Mouse (Mus musculus) thymus, adult 2 months (tissue): Measurements from ENCODE around the gene Clec4d. TPM values are rescaled to one million over a fixed set of nuclear protein-coding genes. Genes with fewer than 3 reads are reported as not detected.
"Not testable (repeated sequence)": the region's sequence is repeated elsewhere in the genome, so short reads cannot be mapped to it uniquely, and the experiment has no call there.

ENCODE experiments used
- DNase-seq: peaks from one replicate; pipeline ENCODE4 v3.0.0; 2021
- H3K27ac ChIP-seq: fragments of 200-500 bp; 2 replicates; pipeline ENCODE4 v1.5.1; 2012; ENCODE audit warnings: low read length, control low read depth; ENCODE audit not compliant: control insufficient read depth, insufficient read depth
- H3K27me3 ChIP-seq: fragments of 200-500 bp; 2 replicates; pipeline ENCODE4 v1.6.1; 2012; ENCODE audit warnings: mild to moderate bottlenecking, low read length, moderate library complexity, mixed read lengths; ENCODE audit not compliant: control insufficient read depth, insufficient read depth
- H3K36me3 ChIP-seq: fragments of 200-500 bp; 2 replicates; pipeline ENCODE4 v1.6.1; 2012; ENCODE audit warnings: mild to moderate bottlenecking, low read length, moderate library complexity; ENCODE audit not compliant: control insufficient read depth, insufficient read depth
- H3K4me1 ChIP-seq: fragments of 200-500 bp; replicated peaks from 2 replicates; pipeline ENCODE4 v1.6.1; 2012; ENCODE audit warnings: low read length; ENCODE audit not compliant: control insufficient read depth, insufficient read depth
- H3K4me3 ChIP-seq: fragments of 200-500 bp; 2 replicates; pipeline ENCODE4 v1.5.1; 2012; ENCODE audit warnings: mild to moderate bottlenecking, low read length, control low read depth, moderate library complexity; ENCODE audit not compliant: control insufficient read depth, insufficient read depth
- CTCF ChIP-seq: fragments of 200-500 bp; IDR thresholded peaks from 2 replicates; pipeline ENCODE4 v1.5.1; 2012; ENCODE audit warnings: mild to moderate bottlenecking, control low read depth, low read length, moderate library complexity, borderline replicate concordance; ENCODE audit not compliant: control insufficient read depth, poor library complexity, insufficient read depth; ENCODE audit errors: extremely low read depth
- POLR2A ChIP-seq: fragments of 200-500 bp; IDR thresholded peaks from 2 replicates; pipeline ENCODE4 v1.6.1; 2012; ENCODE audit warnings: mild to moderate bottlenecking, low read length, control low read depth, moderate library complexity; ENCODE audit not compliant: control insufficient read depth, poor library complexity, insufficient read depth; ENCODE audit errors: extremely low read depth
- WGBS: fragments of 180-500 bp; shearing (Covaris S2); methylation state at CpG from one replicate; pipeline ENCODE4 v1.1.7; 2018; 5-methylcytosine and 5-hydroxymethylcytosine counted together
- polyA plus RNA-seq: library from polyadenylated mRNA; depleted of rRNA; stranded (reverse); fragments of >200 nt; gene quantifications from 2 replicates; pipeline ENCODE4 v1.2.3, GENCODE M21; 2012; rRNA removed

The Clec4d gene
- 0.23 TPM in 1 of 2 replicates, not detected in the other for polyA plus RNA-seq

DNA sequence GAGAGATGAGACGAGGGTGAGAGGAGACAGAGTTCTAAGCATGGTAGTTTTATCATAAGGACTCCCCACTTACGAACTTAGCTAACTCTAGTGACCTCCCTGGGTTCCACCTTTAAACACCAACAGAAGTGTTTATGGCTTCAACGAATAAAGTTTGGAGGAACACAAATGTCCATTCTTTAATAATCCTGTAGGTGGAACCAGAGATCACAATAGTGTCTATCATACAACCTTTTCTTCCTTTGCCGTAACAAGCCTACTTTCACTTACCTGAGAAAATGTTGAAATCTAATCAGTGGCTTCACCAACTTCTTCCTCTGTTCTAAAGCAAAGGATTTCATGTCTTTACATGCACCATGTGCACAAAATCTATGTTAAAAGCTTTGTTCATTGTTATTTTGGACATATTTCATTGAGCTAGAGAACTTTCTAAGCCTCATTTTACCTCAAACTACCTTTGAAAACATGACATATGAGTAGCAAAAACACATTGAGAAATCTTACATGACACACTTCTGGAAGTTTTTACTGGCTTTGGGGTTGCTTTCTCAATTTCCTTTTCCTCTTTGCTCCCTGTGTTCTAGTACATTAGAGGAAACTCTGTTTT lies at the start of gene Clec4d:
TSS of gene Clec4d (plus strand) at position 557 of the 607 bp plus-strand sequence.
- 41% methylated on average over 4 of the region's 4 CpGs for whole genome bisulfite sequencing
- H3K4me1 ChIP-seq, result no peaks in the 10 kb centered on the region
- no peak for DNase-seq
- no peaks in the 10 kb centered on the region for H3K27me3 ChIP-seq
- H3K36me3 ChIP-seq, result no peaks in the 10 kb centered on the region
- no peak within 1 kb of the TSS for H3K27ac ChIP-seq
- TF ChIP-seq CTCF (no peak), POLR2A (no peak)
- H3K4me3 ChIP-seq, result no peak within 1 kb of the TSS

GRCm38 (mm10) chr6:123227519-123228166 lies 34.3 kb upstream of the Clec4d start:
- H3K27ac ChIP-seq, result no peak overlapping the region
- 25% methylated on average over 2 of the region's 2 CpGs for WGBS
- no peaks in the 10 kb centered on the region for H3K36me3 ChIP-seq
- no peak overlapping the region for H3K4me3 ChIP-seq
- no peaks in the 10 kb centered on the region for H3K4me1 ChIP-seq
- H3K27me3 ChIP-seq, result no peaks in the 10 kb centered on the region
- no peak for DNase-seq
- TF ChIP-seq CTCF (no peak), POLR2A (no peak)

DNA sequence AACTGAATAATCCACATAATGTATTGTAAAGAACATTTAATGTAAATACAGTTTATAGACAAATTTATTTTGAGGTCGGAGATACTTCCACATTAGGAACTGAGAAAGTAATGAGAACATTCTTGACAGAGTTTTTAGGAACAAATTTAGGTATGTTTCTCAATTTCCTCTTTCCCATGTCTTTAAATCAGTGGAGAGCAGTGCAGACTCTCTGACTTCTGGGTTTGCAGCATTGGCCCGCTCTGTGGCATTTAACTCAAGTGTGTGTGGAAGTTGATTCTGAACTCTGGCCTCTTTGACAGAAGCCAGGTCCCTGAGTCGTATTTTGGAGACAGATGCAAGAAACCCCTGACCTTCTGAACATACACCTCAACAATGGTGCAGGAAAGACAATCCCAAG lies 32.3 kb upstream of the Clec4d start, which contains the start of gene Clec4n:
TSS of gene Clec4n (plus strand) at position 200 of the 400 bp plus-strand sequence.
- no peak for DNase-seq
- H3K27ac ChIP-seq, result no peak within 1 kb of the TSS
- WGBS, result 68% methylated on average over 3 of the region's 3 CpGs

DNA sequence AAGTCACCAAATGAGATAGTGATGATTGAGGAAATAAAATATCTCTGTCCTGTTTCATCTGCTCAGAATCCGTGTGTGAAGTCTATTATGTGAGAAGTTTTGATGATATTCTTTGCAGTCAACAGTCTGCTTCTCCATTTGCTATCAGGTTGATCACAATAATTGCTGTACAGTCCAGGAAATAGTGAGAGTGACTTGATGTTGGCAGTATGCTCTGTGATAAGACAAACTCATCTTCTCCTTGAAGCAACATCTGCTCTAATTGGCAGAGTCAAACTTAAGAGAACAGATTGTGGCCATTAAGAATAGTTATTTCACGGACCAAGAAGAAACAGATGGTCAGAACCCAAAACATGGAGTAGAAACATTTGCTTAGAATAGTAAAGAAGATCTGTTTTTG lies 30.8 kb upstream of the Clec4d start:
- no peaks in the 10 kb centered on the region for H3K27me3 ChIP-seq
- TF ChIP-seq POLR2A (no peak), CTCF (no peak)
- no peak overlapping the region for H3K27ac ChIP-seq
- H3K36me3 ChIP-seq, result no peaks in the 10 kb centered on the region
- H3K4me3 ChIP-seq, result no peak overlapping the region
- no peak for DNase-seq
- no peaks in the 10 kb centered on the region for H3K4me1 ChIP-seq
- WGBS, result 90% methylated on average over 2 of the region's 2 CpGs

More for the DNA sequence above, 32.3 kb upstream of the Clec4d start, which contains the start of gene Clec4n:
- TF ChIP-seq CTCF, result no peak
- TF ChIP-seq POLR2A, result no peak
- H3K4me3 ChIP-seq, result no peak within 1 kb of the TSS
- no peaks in the 10 kb centered on the region for H3K4me1 ChIP-seq
- no peaks in the 10 kb centered on the region for H3K27me3 ChIP-seq
- H3K36me3 ChIP-seq, result no peaks in the 10 kb centered on the region

DNA sequence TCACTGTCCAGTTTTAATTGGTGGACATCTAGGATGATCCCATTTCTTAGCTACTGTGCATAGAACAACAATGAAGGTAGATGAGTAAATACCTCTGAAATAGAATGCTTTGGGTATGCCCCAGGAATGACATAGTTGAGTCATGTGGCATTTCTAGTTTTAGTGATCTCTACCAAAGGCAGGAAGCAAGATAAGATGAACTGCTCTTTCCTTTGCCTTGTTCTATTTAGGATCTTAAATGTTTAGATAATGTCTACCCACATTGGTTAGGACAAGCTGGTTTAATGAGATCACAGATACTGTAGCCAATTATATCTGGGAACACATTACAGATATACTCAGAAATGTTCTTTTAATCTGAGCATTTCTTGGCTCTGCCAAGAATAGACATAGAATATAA lies 24.3 kb upstream of the Clec4d start:
- Histone ChIP-seq H3K27ac (no peak overlapping the region), H3K27me3 (no peaks in the 10 kb centered on the region), H3K36me3 (no peaks in the 10 kb centered on the region), H3K4me1 (no peaks in the 10 kb centered on the region), H3K4me3 (no peak overlapping the region)
- no peak for DNase-seq
- TF ChIP-seq POLR2A, result no peak

GRCm38 (mm10) chr6:123244201-123244600 lies 17.7 kb upstream of the Clec4d start:
- no peaks in the 10 kb centered on the region for H3K27me3 ChIP-seq
- H3K36me3 ChIP-seq, result no peaks in the 10 kb centered on the region
- 85% methylated on average over 5 of the region's 5 CpGs for WGBS
- DNase-seq, result no peak
- H3K27ac ChIP-seq, result no peak overlapping the region
- no peaks in the 10 kb centered on the region for H3K4me1 ChIP-seq
- no peak for TF ChIP-seq CTCF
- TF ChIP-seq POLR2A, result no peak
- H3K4me3 ChIP-seq, result no peak overlapping the region

GRCm38 (mm10) chr6:123248862-123249261 lies 13.0 kb upstream of the Clec4d start:
- WGBS, result 46% methylated on average over 2 of the region's 2 CpGs
- not testable (repeated sequence) for H3K27ac ChIP-seq, DNase-seq, H3K4me1 ChIP-seq, H3K4me3 ChIP-seq, H3K27me3 ChIP-seq, H3K36me3 ChIP-seq
